ENCODE assay signal across 9 mouse cellular contexts in genomic region chr14:117572213-117572612, GRCm38 (mm10).
DNase-seq lines count a peak whose midpoint lies in the region; ATAC-seq and TF ChIP-seq lines count a peak whose summit lies in the region.
"Had no signal": no experiment of that assay in that cellular context is flagged by ENCODE, and none has a peak within 500 bp of the region (broad histone marks: within the 10 kb centered on the region; RNA-seq: fewer than 3 reads in every experiment).

No protein-coding gene starts in this region.

- no peak for ATAC-seq in kidney, embryonic 15.5 days (replicated peaks; ENCODE audit: low FRiP score)
- ATAC-seq in forebrain, embryonic 16.5 days, result peak; percentile 82
- no peak for ATAC-seq in hindbrain, embryonic 13.5 days (ENCODE audit: low FRiP score)
- ATAC-seq in stomach, postnatal 0 days (ENCODE audit: low FRiP score, low TSS enrichment), result no peak

- H3K9me3 ChIP-seq in kidney, embryonic 15.5 days (replicated peaks), result no peaks in the 10 kb centered on the region
- no peaks in the 10 kb centered on the region for H3K9me3 ChIP-seq in forebrain, embryonic 16.5 days (ENCODE audit: control insufficient read depth, low read length)
- H3K9me3 ChIP-seq in hindbrain, embryonic 13.5 days, result no peaks in the 10 kb centered on the region
- H3K9me3 ChIP-seq in stomach, postnatal 0 days (ENCODE audit: control insufficient read depth, low read length), result no peaks in the 10 kb centered on the region

- H3K9ac ChIP-seq in kidney, embryonic 15.5 days, result no peak overlapping the region
- no peak overlapping the region for H3K9ac ChIP-seq in forebrain, embryonic 16.5 days (replicated peaks; ENCODE audit: low read depth, low read length)
- H3K9ac ChIP-seq in hindbrain, embryonic 13.5 days, result no peak overlapping the region
- no peak overlapping the region for H3K9ac ChIP-seq in stomach, postnatal 0 days (ENCODE audit: low read length)

- DNase-seq in kidney, adult 2 months, result peak; percentile 4
- peak; percentile 4 to 15 for DNase-seq in heart, postnatal 36 days
- DNase-seq in right cerebral cortex, postnatal 10 days (ENCODE audit: low spot score in 2 of 2), result peak; percentile 54 to 56
- no peak for DNase-seq in stomach, postnatal 0 days (ENCODE audit: low spot score)
- DNase-seq: adrenal gland, adult 8-10 months; cerebellum, postnatal 36 days had no signal

- intact Hi-C loops in heart, postnatal 36 days (cut with DNase I), result no loop called here

- no peak for TF ChIP-seq POLR2A in kidney, adult 2 months (IDR thresholded peaks at IDR 0.05; ENCODE audit: low read depth, low read length)

- H3K27ac ChIP-seq in kidney, adult 2 months (ENCODE audit: insufficient read depth, low read depth, low read length), result no peak overlapping the region
- H3K27ac ChIP-seq in kidney, embryonic 15.5 days, result no peak overlapping the region
- no peak overlapping the region for H3K27ac ChIP-seq in forebrain, embryonic 16.5 days (ENCODE audit: low read length)
- H3K27ac ChIP-seq in hindbrain, embryonic 13.5 days, result no peak overlapping the region
- no peak overlapping the region for H3K27ac ChIP-seq in stomach, postnatal 0 days (replicated peaks)

- no peaks in the 10 kb centered on the region for H3K36me3 ChIP-seq in kidney, adult 2 months (ENCODE audit: control insufficient read depth, insufficient read depth, low read length)
- H3K36me3 ChIP-seq in kidney, embryonic 15.5 days, result no peaks in the 10 kb centered on the region
- no peaks in the 10 kb centered on the region for H3K36me3 ChIP-seq in forebrain, embryonic 16.5 days (ENCODE audit: control insufficient read depth, insufficient read depth)
- no peaks in the 10 kb centered on the region for H3K36me3 ChIP-seq in hindbrain, embryonic 13.5 days
- no peaks in the 10 kb centered on the region for H3K36me3 ChIP-seq in stomach, postnatal 0 days (ENCODE audit: control insufficient read depth, insufficient read depth, low read length)

- H3K4me2 ChIP-seq in kidney, embryonic 15.5 days, result no peak overlapping the region
- H3K4me2 ChIP-seq in forebrain, embryonic 16.5 days (ENCODE audit: low read length), result peak overlapping the region; percentile 3; the same call in 1 of the 2 replicates
- H3K4me2 ChIP-seq in hindbrain, embryonic 13.5 days, result no peak overlapping the region
- H3K4me2 ChIP-seq in stomach, postnatal 0 days (replicated peaks; ENCODE audit: low read depth), result no peak overlapping the region

- H3K27me3 ChIP-seq in kidney, adult 2 months (replicated peaks; ENCODE audit: control insufficient read depth, insufficient read depth, low read length), result no peaks in the 10 kb centered on the region; the same call in 1 of the 2 replicates
- no peaks in the 10 kb centered on the region for H3K27me3 ChIP-seq in kidney, embryonic 15.5 days
- H3K27me3 ChIP-seq in forebrain, embryonic 16.5 days (replicated peaks; ENCODE audit: control insufficient read depth, insufficient read depth, low read length), result no peaks in the 10 kb centered on the region
- no peaks in the 10 kb centered on the region for H3K27me3 ChIP-seq in hindbrain, embryonic 13.5 days
- no peaks in the 10 kb centered on the region for H3K27me3 ChIP-seq in stomach, postnatal 0 days (ENCODE audit: control insufficient read depth, insufficient read depth, low read length)

- no peak for TF ChIP-seq CTCF in kidney, adult 2 months (conservative IDR thresholded peaks at IDR 0.05; ENCODE audit: insufficient read depth, insufficient read length, low read depth, low read length)
- TF ChIP-seq CTCF in stomach, postnatal 0 days (IDR thresholded peaks at IDR 0.05; ENCODE audit: low read depth), result no peak

- no peaks in the 10 kb centered on the region for H3K4me1 ChIP-seq in kidney, adult 2 months (ENCODE audit: control insufficient read depth, insufficient read depth, low read length)
- no peaks in the 10 kb centered on the region for H3K4me1 ChIP-seq in kidney, embryonic 15.5 days
- peaks cover 12% of the 10 kb centered on the region for H3K4me1 ChIP-seq in forebrain, embryonic 16.5 days (replicated peaks; ENCODE audit: control insufficient read depth, insufficient read depth, low read length)
- H3K4me1 ChIP-seq in hindbrain, embryonic 13.5 days (replicated peaks), result no peaks in the 10 kb centered on the region
- H3K4me1 ChIP-seq in stomach, postnatal 0 days (replicated peaks; ENCODE audit: control insufficient read depth, insufficient read depth), result no peaks in the 10 kb centered on the region

- H3K4me3 ChIP-seq in kidney, adult 2 months (ENCODE audit: insufficient read depth, low read depth, low read length), result no peak overlapping the region
- H3K4me3 ChIP-seq in kidney, embryonic 15.5 days (replicated peaks), result no peak overlapping the region
- H3K4me3 ChIP-seq in forebrain, embryonic 16.5 days (replicated peaks; ENCODE audit: low read length), result no peak overlapping the region
- H3K4me3 ChIP-seq in hindbrain, embryonic 13.5 days, result no peak overlapping the region
- no peak overlapping the region for H3K4me3 ChIP-seq in stomach, postnatal 0 days (ENCODE audit: low read depth, low read length)

- WGBS in kidney, adult 2 months, result 70% methylated on average over 8 of the region's 8 CpGs
- 84% methylated on average over 8 of the region's 8 CpGs for whole genome bisulfite sequencing in kidney, embryonic 15.5 days
- WGBS in forebrain, embryonic 16.5 days, result 49% methylated on average over 8 of the region's 8 CpGs
- WGBS in hindbrain, embryonic 13.5 days, result 87% methylated on average over 8 of the region's 8 CpGs
- 37% methylated on average over 8 of the region's 8 CpGs for WGBS in stomach, postnatal 0 days

- no peak for TF ChIP-seq EP300 in stomach, postnatal 0 days (optimal IDR thresholded peaks at IDR 0.05)
